Mouse (Mus musculus): Measurements from ENCODE around the gene Prdm11.

Gene Prdm11

DNA sequence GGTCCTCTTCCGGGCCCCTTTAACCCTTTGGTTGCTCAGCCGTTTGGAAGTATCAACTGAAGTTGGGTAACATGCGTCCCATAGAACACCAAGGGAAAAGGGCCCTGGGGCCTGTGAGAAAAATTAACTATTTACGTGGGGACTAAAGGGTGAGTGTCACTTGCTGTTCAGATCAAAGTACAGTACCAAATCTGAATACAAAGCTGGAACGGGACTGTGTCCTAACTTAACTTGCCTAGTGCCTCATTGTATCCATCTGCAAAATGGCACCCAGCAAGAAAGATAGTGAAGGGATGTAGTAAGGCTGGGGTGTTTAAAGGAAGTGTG lies 505 bp upstream of the Prdm11 start:
- in situ Hi-C loops (cut with MboI, MseI) = no loop called here

DNA sequence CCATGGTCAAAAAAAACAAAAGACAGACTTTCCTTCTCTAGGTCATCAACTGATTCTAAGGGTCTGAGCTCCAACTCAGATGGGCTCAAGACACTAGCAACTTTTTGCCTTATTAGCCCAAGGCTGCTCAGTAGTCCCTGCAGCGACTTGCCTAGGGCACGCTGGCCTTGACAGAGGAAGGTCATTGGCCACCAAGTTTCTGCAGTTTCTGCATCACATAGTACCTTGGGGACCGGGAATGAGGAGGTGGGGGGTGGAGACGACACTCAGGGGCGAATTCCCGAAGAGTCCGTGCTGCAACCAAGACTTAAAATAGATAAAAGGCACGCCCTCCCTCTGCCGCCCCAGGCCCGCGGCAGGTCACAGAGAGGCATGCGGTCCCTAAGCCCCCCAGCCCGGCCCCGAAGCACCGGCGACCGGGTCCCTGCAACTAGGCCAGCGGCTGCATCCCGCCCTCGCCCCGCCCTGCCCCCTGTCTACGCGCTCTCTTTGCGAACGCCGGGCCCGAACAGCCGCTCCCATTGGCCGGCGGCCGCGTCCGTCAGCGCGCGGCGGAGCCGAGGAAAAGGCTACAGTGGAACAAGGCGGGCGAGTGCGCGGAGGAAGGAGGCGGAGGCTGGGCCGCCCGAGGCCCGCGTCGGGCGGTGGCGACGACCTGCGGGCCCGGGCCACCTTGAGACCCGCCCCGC lies 694 bp downstream of the Prdm11 start:
- in situ Hi-C loops (cut with MboI, MseI) = no loop called here

DNA sequence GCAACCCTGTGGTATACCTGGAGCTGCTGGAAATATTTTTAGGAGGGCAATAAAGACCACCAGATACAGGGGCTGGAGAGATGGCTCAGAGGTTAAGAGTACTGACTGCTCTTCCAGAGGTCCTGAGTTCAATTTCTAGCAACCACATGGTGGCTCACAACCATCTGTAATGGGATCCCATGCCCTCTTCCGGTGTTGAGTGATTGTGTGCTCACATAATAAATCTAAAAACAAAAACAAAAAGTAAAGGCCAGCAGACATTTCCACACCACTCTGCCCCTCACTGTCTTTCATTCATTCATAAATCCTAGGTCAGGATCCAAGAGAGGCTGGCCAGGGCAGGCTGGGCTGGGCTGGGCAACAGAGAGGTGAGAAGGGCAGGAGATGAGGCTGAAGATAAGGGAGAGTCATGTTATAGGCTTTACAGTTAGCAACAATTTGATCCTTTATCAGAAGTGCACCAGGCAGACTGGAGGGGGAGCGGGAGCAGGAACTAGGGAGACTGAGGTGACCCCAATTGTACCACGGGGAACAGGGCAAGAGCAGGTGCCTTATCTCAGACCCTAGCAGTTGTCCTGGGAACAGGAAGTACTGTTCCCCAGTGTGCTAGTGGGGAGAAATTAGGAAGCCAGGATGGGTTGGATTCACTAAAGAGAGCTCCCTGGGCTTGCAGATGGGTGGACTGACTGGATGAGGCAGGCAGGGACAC lies 2.4 kb downstream of the Prdm11 start:
- in situ Hi-C loops (cut with MboI, MseI) = no loop called here

DNA sequence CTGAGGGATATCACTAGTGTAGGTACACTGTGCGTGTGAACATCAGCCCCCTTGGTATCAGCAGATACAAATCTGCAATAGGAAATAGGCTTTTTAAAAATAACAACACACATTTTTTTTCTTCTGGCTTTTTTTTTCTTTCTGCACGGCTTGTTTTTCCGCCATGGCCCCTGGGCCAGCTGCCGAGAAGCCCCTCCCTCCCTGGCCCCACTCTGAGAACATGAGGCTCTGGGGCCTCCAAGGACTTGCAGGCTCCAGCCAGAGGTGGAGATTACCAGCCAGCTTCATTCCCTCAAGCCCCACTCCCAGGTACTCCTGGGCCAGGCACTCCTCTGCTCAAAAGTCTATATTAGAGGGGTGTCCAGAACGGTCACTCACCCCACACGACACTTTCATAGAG lies 4.5 kb downstream of the Prdm11 start:
- in situ Hi-C loops (cut with MboI, MseI) = no loop called here

DNA sequence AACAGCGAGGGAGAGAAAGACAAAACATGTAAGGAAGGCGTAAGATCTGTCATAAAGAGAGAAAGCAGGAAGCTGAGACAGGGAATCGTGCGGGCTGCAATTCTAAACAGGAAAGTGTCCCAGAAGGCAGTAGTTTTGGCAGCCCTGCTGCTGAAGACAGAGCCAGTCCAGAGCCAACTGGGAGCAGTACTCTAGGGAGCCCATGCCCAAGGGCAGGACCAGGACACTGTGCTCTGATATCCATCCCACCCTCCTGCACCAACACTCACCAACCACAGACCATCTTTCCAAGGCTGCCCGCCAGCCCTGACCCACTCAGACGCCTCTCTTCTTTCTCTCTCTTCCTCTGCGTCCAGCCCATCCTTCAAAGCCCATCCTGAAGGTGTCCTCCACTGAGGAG lies 5.1 kb downstream of the Prdm11 start:
- in situ Hi-C loops (cut with MboI, MseI) = no loop called here

DNA sequence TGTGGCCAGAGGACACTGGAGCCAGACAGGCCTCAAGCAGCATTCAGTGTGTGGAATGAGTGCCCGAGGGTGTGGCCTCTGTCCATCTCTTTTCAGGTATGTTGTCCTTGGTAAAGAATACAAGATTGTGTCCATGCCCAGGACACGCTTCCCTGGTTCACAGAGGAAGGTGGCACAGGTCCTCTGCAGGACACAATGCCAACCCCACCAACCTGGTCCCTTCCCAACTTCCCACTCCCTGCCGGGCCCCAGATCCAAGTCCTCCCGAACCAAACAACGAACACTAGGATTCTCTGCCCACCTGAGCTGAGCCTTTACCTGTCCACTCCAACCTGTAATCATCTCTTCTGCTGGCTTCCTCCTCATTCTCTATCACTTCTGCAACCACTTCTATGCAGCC lies 6.3 kb downstream of the Prdm11 start:
- in situ Hi-C loops (cut with MboI, MseI) = no loop called here

DNA sequence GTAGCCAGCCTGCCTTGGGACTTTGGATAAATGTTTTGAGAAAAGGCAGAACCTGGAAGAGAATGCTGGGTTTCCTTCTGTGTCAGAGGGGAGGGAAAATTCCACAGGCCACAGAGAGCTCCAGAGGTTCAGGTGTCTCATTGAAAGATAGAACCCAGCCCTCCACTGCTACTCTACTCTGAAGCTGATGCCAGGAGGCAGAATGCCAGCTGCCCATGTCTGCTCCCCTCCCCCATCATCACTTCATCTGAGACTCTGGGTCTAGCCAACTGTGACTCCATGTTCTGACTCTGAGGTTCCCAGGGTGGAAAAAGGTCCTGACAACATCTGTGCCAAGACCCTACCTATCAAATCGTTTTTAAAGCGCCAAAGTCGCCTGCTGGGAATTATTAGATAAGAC lies 6.9 kb downstream of the Prdm11 start:
- in situ Hi-C loops (cut with MboI, MseI) = no loop called here

DNA sequence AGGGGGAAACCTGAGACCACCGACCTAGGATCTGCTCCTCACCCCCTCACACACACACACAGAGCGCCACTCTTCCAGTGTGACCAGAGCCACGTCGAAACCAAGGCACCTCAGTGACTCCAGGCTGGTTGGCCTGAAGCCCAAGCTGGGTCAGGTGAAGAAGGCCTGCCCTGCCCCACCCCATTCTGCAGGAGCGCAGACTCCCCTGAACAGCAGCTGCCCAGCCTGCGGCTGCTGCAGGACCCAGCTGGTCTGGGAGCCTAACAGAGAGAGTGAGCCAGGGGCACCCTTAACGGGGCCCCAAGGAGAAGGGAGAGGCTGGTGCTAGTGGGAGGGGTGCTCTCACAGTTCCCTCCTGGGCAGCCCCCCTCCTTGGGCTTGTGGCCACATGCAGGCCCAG lies 10.3 kb downstream of the Prdm11 start:
- in situ Hi-C loops (cut with MboI, MseI) = no loop called here

DNA sequence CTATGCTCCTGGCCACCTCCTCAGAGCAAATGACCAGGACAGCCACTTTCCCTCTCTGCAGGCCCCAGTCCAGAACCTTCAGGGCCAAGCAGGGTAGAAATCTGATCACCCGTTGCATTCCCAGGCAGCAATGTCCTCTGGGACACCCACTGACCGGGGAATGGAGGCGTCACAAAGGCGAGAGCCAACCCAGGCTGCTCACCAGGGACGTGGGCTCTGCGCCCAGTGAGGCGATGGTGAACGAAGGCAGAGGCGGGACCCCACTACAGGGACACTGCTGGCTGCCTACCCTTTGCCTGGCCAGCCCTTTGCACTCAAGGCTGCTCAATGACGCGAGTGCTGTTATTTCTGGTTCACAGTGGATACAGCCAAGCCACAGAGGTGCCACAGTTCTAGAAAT lies 13.3 kb downstream of the Prdm11 start:
- in situ Hi-C loops (cut with MboI, MseI) = no loop called here

DNA sequence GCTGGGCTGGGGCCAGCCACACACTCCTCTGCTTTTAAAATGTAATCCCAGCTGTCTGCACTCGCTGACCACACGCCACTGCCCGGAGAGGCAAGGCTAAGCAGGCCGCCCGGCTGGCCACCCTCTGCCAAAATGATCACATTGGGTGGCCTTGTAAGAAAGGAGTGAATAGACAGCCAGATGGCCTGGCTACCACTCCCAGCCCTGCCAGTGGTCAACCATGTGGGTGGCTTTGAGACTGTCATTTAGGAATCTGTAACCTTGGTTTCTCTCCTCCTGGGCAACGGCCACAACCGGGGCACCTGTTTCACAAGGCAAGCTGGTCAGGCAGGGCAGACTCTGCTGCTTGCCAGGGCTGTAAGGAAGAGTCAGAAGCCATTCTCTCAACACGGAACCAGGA lies 13.9 kb downstream of the Prdm11 start:
- in situ Hi-C loops (cut with MboI, MseI) = no loop called here

DNA sequence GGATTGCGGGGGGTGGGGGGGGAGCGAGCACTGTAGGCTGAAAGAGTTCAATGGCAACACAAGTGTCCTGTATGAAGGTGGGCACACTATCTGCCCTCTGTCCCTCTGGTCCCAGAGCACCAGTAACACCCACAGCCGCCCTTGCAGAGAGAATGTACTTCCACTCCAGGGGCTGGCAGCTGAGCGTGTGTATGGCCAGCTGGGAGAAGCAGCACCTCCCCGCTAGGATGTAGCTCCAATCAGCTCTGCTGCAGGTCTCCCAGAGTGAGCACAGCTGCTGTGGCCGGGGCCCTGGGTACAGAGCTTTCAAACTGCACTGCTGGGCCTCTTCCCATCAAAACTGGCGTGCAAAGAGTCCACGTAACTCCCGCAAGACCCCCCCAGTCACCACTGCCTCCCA lies 14.9 kb downstream of the Prdm11 start:
- in situ Hi-C loops (cut with MboI, MseI) = no loop called here

DNA sequence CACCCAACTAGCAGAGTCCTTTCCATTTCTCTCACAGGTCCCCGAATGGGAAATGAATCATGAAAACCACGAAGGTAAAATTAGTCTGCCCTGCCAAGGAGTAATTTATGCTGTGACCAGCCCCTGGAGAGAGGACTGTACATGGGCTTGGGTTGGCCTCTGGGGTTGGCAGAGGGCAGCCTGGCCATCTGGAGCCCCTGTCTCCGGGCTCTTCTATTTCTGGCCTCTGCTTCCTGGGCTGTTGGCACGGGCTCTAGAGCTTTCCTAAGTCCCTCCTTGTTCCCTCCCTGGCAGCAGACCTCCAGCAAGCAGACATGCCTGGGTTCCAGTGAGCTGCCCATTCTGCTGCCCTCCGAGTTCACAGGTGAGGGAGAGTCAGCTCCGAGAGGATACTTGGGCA lies 15.9 kb downstream of the Prdm11 start:
- in situ Hi-C loops (cut with MboI, MseI) = no loop called here

DNA sequence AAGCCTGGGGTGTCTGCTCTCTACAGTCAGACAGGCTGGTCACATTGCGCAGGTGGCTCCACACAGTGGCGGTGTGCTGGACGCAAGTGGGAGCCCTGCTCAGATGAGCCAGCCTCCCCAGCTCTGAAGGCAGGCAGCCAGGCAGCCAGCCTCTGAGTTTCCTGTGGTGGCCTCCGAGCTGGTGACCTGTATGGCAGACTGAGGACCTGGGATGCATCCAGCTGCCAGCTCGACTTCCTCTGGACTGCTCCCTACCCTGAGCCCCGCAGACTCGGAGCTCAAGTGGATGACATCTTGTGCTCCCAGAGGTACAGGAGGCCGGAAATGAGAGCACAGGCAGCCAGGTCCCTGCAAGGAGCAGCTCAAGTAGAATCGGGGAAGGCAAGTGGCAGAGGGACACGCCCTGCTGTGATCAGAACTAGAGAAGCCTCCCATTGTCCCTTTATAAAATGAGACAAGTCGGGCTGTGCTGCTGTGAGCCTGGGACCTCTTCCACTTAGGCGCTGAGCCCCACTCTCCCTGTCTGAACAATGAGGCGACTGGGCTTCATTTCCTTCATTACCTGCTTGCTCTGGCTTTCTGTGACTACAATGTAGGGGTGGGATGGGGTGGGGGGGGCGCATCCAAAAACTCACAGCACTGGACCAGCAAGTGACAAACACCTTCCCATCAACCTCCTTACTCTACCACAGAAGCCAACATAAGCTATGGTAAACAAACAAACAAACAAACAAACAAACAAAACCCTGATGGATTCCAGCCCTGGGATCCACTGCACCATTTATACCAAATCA lies 16.5 kb downstream of the Prdm11 start:
- in situ Hi-C loops (cut with MboI, MseI) = no loop called here

DNA sequence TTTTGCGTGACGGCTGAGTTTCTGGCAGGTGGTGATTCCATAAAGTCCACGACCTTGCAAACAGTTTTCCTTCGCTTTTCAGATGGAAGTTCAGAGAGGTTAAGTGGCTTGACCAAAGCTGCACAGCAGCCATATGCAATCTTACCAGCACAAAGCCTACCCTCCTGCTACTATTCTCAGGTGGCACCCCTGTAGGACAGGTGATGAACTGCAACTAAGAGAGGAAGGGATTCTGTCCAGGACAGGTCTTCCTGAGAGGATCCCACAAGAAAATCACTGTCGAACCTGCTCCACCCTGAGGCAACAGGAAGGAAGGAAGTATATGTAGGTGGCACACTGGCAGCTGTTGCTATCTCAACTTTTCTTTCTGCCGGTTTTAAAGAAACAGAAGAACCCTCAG lies 17.1 kb downstream of the Prdm11 start:
- in situ Hi-C loops (cut with MboI, MseI) = no loop called here

DNA sequence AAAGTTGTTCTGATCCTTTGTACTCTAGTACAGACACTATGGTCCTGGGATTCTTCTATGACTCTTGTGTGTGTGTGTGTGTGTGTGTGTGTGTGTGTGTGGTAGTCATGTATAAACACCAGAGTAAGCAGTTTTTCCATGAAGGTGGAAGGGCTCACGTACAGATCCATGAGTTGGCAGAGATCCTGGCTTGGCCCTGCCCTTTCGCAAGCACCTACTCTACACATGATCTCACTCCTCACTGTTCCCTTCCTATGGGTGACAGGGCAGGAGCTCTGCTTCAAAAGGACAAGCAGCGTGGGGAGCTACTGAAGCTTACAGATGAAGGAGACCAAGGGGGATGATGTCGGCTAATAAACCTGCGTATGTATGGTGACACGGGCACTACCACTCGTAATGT lies 18.3 kb downstream of the Prdm11 start:
- in situ Hi-C loops (cut with MboI, MseI) = no loop called here

DNA sequence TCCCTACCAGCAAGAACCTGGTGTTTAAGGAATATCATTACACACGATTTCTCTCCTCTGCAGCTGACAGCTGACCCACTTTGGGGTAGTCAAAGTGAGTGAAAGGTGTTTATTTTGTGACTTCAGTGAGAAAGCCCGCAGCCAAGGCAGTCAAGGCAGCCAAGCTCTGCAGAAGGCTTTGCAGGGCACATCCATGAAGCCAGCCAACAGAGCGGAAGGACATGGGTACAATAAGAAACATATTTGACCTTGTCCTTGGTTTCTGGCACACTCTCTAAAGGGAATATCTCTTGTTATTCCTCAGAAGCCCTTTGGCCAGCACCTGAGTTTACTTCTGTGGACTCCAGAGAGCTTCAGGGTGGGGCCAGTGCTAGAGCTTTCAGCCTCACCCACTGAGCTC lies 21.5 kb downstream of the Prdm11 start:
- in situ Hi-C loops (cut with MboI, MseI) = no loop called here

DNA sequence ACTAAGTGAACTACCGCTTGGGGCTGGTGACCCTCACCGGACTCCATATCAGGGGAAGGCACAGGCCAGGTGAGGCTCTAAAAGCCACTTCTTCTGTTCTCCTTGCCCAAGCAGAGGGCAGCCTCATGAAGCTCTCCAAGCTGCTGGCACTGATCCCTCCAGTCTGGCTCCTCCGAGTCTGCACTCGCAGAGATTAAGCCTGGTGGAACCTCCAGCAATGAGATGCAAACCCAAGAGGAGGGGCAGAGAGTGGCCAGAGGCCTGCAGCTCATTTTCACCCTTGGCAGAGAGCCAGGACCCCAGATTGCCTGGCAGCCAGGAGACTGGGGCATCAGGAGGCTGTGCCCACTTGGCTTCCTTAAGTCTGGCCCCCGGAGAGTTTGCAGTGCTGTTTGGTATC lies 27.1 kb downstream of the Prdm11 start:
- in situ Hi-C loops (cut with MboI, MseI) = no loop called here

DNA sequence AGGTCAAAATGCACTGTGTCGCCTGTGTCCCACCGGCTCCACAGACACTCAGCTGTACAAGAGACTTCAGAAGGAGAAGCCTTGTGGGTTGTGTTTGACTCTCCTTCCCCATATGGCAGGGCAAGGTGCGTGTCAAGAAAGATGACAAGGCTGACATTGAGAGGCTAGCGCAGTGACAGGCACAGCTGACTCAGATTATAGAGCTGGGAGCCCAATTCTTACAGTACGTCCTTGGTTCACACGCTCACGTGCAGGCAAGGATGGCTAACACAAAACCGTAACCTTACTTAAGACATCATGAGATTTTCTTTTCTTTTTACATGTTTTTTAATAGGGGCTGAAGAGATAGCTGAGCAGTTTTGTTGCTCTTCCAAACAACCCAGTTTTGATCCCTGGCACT lies 28.8 kb downstream of the Prdm11 start:
- in situ Hi-C loops (cut with MboI, MseI) = no loop called here

DNA sequence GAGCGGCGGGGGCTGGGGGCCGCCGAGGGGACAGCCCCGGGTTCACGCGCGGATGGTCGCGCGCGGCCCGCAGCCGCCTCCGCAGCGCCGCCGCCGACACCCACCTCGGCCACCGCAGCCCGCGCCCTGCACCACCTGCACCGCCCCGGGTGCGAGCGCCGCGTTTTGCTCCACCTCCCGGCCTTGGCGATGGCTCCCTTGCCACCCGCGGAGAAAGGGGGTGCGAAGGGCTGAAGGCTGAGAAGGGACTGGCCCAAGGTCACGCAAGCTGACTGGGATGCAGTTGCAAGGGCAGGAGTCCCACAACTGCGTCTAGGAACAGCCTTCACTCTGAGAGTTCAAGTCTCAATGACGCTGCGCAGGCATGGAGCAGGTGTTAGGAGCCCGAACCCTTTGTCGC lies 30.9 kb downstream of the Prdm11 start:
- in situ Hi-C loops (cut with MboI, MseI) = no loop called here

DNA sequence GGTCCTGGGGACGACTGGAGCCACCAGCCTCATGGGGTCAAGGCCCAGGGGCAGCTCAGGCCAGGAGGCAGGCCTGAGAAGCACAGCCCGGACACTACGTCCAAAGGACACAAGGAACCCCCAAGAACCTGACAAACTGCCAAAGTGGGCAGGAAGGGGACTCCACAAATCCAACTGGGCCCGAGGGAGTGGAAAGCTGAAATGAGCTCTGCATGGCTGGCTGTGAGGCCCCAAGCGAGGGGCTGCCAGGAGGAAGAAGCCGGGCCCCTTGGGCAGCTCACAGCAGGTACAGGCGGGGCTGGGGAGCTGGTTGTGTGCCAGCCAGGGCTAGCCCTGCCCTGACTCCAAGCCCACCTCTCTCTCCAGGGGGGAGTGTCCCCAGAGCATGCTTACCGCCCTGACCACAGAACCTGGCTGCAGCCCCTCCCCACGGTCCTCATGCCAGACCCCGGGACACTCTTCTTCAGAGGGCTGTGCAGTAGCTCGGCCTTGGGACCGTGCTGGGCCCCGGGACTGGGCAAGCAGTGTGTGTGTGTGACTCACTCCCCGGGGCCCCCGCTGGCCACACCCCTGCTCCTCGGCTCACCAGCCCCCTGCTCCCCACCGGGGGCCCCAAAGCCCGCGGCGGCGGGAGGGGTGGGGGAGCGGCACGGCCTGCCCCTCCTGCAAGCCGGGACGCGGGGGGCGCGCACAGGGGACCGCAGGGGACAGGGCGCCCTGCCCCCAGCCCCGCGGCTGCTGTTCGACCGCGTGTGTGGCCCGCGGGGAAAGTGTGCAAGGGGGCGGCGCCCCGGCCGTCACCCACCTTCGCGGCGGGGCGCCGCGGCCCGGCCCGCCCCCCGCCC lies 31.7 kb downstream of the Prdm11 start:
- in situ Hi-C loops (cut with MboI, MseI) = no loop called here

DNA sequence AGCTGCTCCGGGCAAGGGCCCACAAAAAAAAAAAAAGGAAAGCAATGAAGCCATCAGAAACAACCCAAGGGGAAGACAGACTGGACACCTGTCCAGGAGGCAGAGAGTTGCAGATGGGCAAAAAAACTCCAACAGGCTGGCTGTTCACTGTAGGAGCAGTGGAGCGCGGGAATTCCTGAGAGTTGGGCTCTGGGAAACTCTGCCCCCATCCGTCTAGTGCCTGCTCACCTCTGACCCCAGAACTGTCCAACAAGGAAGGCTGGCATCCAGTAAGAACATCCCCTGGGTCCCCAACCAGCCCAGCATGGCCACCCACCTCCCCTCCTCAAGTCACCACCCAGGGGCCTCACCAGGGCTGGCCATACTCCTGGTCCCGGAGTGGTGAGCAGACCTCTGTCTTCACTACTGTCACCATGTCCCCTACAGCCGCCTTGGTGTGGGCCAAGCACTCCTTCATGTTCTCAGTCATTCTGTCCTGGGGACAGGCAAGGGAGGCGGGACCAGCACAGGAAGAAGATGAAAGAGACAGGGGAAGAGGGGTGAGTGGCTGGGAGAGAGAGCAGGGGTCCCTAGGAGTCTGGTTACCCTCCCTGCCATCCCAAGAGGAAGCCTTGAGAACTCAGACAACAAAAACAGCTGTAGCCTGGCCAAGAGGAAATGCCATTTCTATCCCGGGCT lies 32.4 kb downstream of the Prdm11 start:
- in situ Hi-C loops (cut with MboI, MseI) = no loop called here

DNA sequence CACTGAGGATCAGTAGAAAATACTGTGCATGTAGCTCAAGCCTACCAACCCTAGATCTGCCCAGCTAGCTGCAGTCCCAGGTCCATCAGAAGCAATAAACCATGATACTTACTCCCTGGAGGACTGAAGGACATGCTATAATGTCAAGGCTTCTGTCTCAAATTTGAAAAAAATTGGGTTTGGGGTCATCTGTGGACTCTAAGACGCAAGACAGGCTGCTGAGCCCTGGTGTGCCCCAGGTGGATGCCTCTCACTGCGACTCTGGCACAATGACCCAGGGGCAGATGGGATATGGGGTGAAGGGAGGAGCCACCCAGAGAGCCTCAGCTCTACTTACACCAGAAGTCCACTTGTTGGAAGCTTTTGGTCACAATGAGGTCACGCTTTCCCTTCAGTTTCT lies 33.0 kb downstream of the Prdm11 start:
- in situ Hi-C loops (cut with MboI, MseI) = no loop called here

Data from T-helper 2 cell (primary cell).